Mouse (Mus musculus): Measurements from ENCODE around the gene H2-D1.

- no peak for TF ChIP-seq CTCF (IDR thresholded peaks at IDR 0.05; ENCODE audit: low read depth, low read length)
- no peak for TF ChIP-seq POLR2A (IDR thresholded peaks at IDR 0.05; ENCODE audit: extremely low read depth, insufficient read depth, low read length)
These were observed 29.9 kb upstream of the H2-D1 start for GRCm38 (mm10) chr17:35232659-35233058.

Data from liver, adult 2 months (tissue).